Mouse (Mus musculus) cerebellum, adult (tissue): ENCODE measurements around the gene Fbxl20.

Source experiments
- ATAC-seq: cut with Nextera tagmentation; 2 replicates; pipeline ENCODE4 v1.9.2; 2017; ENCODE audit warnings: mild to moderate bottlenecking, moderate library complexity, mixed read lengths; ENCODE audit not compliant: insufficient number of reproducible peaks, low FRiP score, low TSS enrichment

Gene Fbxl20

GRCm38 (mm10) chr11:98101332-98101731, 48.9 kb downstream of the Fbxl20 start:
- no peak for ATAC-seq

- no peak for ATAC-seq
Observed at GRCm38 (mm10) chr11:98090583-98090982, 59.6 kb downstream of the Fbxl20 start.

GRCm38 (mm10) chr11:98088224-98088623, 62.0 kb downstream of the Fbxl20 start:
- no peak for ATAC-seq

- ATAC-seq, result no peak
Observed at GRCm38 (mm10) chr11:98086574-98086973, 63.6 kb downstream of the Fbxl20 start.

GRCm38 (mm10) chr11:98086141-98086540, 64.1 kb downstream of the Fbxl20 start:
- no peak for ATAC-seq

- no peak; the same call in 1 of the 2 replicates for ATAC-seq
Observed at GRCm38 (mm10) chr11:98082745-98083144, 67.5 kb downstream of the Fbxl20 start.

- no peak for ATAC-seq
Observed at GRCm38 (mm10) chr11:98080450-98080849, 69.8 kb downstream of the Fbxl20 start.

GRCm38 (mm10) chr11:98077086-98077485, 73.1 kb downstream of the Fbxl20 start:
- ATAC-seq, result no peak

- ATAC-seq, result peak; percentile 66; the same call in 1 of the 2 replicates
Observed at GRCm38 (mm10) chr11:98075195-98075808, 74.9 kb downstream of the Fbxl20 start.

- no peak for ATAC-seq
Observed at GRCm38 (mm10) chr11:98073442-98073841, 76.8 kb downstream of the Fbxl20 start.

GRCm38 (mm10) chr11:98067255-98067654, 82.9 kb downstream of the Fbxl20 start:
- ATAC-seq, result no peak

- ATAC-seq, result no peak
Observed at GRCm38 (mm10) chr11:98066201-98066600, 84.0 kb downstream of the Fbxl20 start.

GRCm38 (mm10) chr11:98061904-98062562, 88.2 kb downstream of the Fbxl20 start:
- no peak for ATAC-seq

GRCm38 (mm10) chr11:98061441-98061840, 88.8 kb downstream of the Fbxl20 start:
- no peak for ATAC-seq

GRCm38 (mm10) chr11:98060104-98060692, 90.0 kb downstream of the Fbxl20 start:
- ATAC-seq, result no peak

GRCm38 (mm10) chr11:98059662-98060061, 90.5 kb downstream of the Fbxl20 start:
- ATAC-seq, result peak; percentile 49; the same call in 1 of the 2 replicates

- ATAC-seq, result no peak; the same call in 1 of the 2 replicates
Observed at GRCm38 (mm10) chr11:98057998-98058397, 92.2 kb downstream of the Fbxl20 start.

GRCm38 (mm10) chr11:98057466-98057865, 92.7 kb downstream of the Fbxl20 start:
- ATAC-seq, result no peak

GRCm38 (mm10) chr11:98052989-98053834, 97.0 kb downstream of the Fbxl20 start, which contains the start of gene Stac2:
TSS of gene Stac2 (minus strand) at chr11:98053462.
- peak; percentile 67; the same call in 1 of the 2 replicates for ATAC-seq

GRCm38 (mm10) chr11:98052129-98052988, 97.8 kb downstream of the Fbxl20 start:
- no peak for ATAC-seq
